Mouse (Mus musculus): ENCODE measurements around the gene Efnb3. TPM values are rescaled to one million over a fixed set of nuclear protein-coding genes. Genes with fewer than 3 reads are reported as not detected.
A peak's percentile ranks its signal among the peaks of the same experiment; 100 is the strongest.

Gene Efnb3
- polyA plus RNA-seq (2015; fragmentation: Nextera tagmentation; extraction: Ambion mirVana) = 90.1 and 92.0 TPM in 2 replicates

GRCm38 (mm10) chr11:69559851-69560765, at the start of gene Efnb3:
Gene Efnb3, minus strand, starts transcription at chr11:69560205.
- Histone ChIP-seq H3K4me1 (replicated peaks) (peaks cover 62% of the 10 kb centered on the region), H3K36me3 (peaks cover 45% of the 10 kb centered on the region), H3K9me3 (no peaks in the 10 kb centered on the region), H3K4me3 (peak within 1 kb of the TSS; percentile 90), H3K27ac (peak within 1 kb of the TSS; percentile 91), H3K9ac (peak within 1 kb of the TSS; percentile 98), H3K4me2 (peak within 1 kb of the TSS; percentile 97), H3K27me3 (no peaks in the 10 kb centered on the region)
- under 1% methylated on average over 48 of the region's 59 CpGs for WGBS
- ATAC-seq (ENCODE audit: low FRiP score) = peak; percentile 49

- 62% methylated on average over 7 of the region's 7 CpGs for WGBS
- ATAC-seq (ENCODE audit: low FRiP score) = no peak
- Histone ChIP-seq H3K27ac (no peak overlapping the region), H3K9me3 (no peaks in the 10 kb centered on the region), H3K9ac (no peak overlapping the region), H3K4me1 (replicated peaks) (peaks cover 16% of the 10 kb centered on the region), H3K36me3 (no peaks in the 10 kb centered on the region), H3K27me3 (0 out of 2 replicates have a peak, but pooled peaks cover under 1% of the 10 kb centered on the region), H3K4me2 (no peak overlapping the region), H3K4me3 (no peak overlapping the region)
Measured at GRCm38 (mm10) chr11:69609416-69609815, 49.4 kb upstream of the Efnb3 start.

- no peak overlapping the region for H3K4me3 ChIP-seq
- H3K4me1 ChIP-seq (replicated peaks) = peaks cover 21% of the 10 kb centered on the region
- 75% methylated on average over 3 of the region's 3 CpGs for WGBS
- H3K9me3 ChIP-seq = no peaks in the 10 kb centered on the region
- no peak overlapping the region for H3K4me2 ChIP-seq
- H3K27ac ChIP-seq = no peak overlapping the region
- no peak for ATAC-seq (ENCODE audit: low FRiP score)
- no peak overlapping the region for H3K9ac ChIP-seq
- H3K27me3 ChIP-seq = peaks cover 9% of the 10 kb centered on the region; the same call in 1 of the 2 replicates
- H3K36me3 ChIP-seq = no peaks in the 10 kb centered on the region
Measured at GRCm38 (mm10) chr11:69608525-69608924, 48.5 kb upstream of the Efnb3 start.

GRCm38 (mm10) chr11:69606832-69607231, 46.8 kb upstream of the Efnb3 start:
- Histone ChIP-seq H3K9me3 (no peaks in the 10 kb centered on the region), H3K9ac (no peak overlapping the region), H3K4me3 (no peak overlapping the region), H3K36me3 (peaks cover 8% of the 10 kb centered on the region), H3K4me2 (no peak overlapping the region), H3K4me1 (replicated peaks) (peaks cover 29% of the 10 kb centered on the region), H3K27me3 (peaks cover 13% of the 10 kb centered on the region; the same call in 1 of the 2 replicates), H3K27ac (no peak overlapping the region)
- ATAC-seq (ENCODE audit: low FRiP score) = no peak
- 91% methylated on average over 2 of the region's 2 CpGs for WGBS

GRCm38 (mm10) chr11:69606491-69606795, 46.4 kb upstream of the Efnb3 start:
- H3K27me3 ChIP-seq = peaks cover 13% of the 10 kb centered on the region; the same call in 1 of the 2 replicates
- peak overlapping the region; percentile 35 for H3K27ac ChIP-seq
- H3K4me2 ChIP-seq = peak overlapping the region; percentile 100
- no peak for ATAC-seq (ENCODE audit: low FRiP score)
- H3K4me1 ChIP-seq (replicated peaks) = peaks cover 32% of the 10 kb centered on the region
- 54% methylated on average over 2 of the region's 2 CpGs for WGBS
- peak overlapping the region; percentile 73 for H3K4me3 ChIP-seq
- H3K36me3 ChIP-seq = peaks cover 12% of the 10 kb centered on the region
- peak overlapping the region; percentile 39; the same call in 1 of the 2 replicates for H3K9ac ChIP-seq
- no peaks in the 10 kb centered on the region for H3K9me3 ChIP-seq

- no peaks in the 10 kb centered on the region for H3K9me3 ChIP-seq
- H3K4me3 ChIP-seq = peak within 1 kb of the TSS; percentile 73
- H3K27me3 ChIP-seq = peaks cover 13% of the 10 kb centered on the region; the same call in 1 of the 2 replicates
- H3K9ac ChIP-seq = peak within 1 kb of the TSS; percentile 89
- ATAC-seq (ENCODE audit: low FRiP score) = peak; percentile 90
- peak within 1 kb of the TSS; percentile 78 for H3K27ac ChIP-seq
- WGBS = 3% methylated on average over 32 of the region's 32 CpGs
- peaks cover 35% of the 10 kb centered on the region for H3K4me1 ChIP-seq (replicated peaks)
- H3K4me2 ChIP-seq = peak within 1 kb of the TSS; percentile 100
- H3K36me3 ChIP-seq = peaks cover 13% of the 10 kb centered on the region
Measured at GRCm38 (mm10) chr11:69605726-69606490, 45.9 kb upstream of the Efnb3 start, which contains the start of gene Atp1b2. Gene Atp1b2, minus strand, starts transcription at chr11:69605942.

- peak overlapping the region; percentile 78 for H3K27ac ChIP-seq
- peak; percentile 44; the same call in 1 of the 2 replicates for ATAC-seq (ENCODE audit: low FRiP score)
- peak overlapping the region; percentile 100 for H3K4me2 ChIP-seq
- H3K9ac ChIP-seq = peak overlapping the region; percentile 89
- peaks cover 13% of the 10 kb centered on the region for H3K36me3 ChIP-seq
- H3K27me3 ChIP-seq = peaks cover 13% of the 10 kb centered on the region; the same call in 1 of the 2 replicates
- no peaks in the 10 kb centered on the region for H3K9me3 ChIP-seq
- under 1% methylated on average over 71 of the region's 73 CpGs for WGBS
- H3K4me1 ChIP-seq (replicated peaks) = peaks cover 43% of the 10 kb centered on the region
- peak overlapping the region; percentile 73 for H3K4me3 ChIP-seq
Measured at GRCm38 (mm10) chr11:69604795-69605664, 45.0 kb upstream of the Efnb3 start.

GRCm38 (mm10) chr11:69604347-69604746, 44.3 kb upstream of the Efnb3 start:
- H3K9ac ChIP-seq = peak overlapping the region; percentile 89
- WGBS = 60% methylated on average over 3 of the region's 3 CpGs
- peaks cover 50% of the 10 kb centered on the region for H3K4me1 ChIP-seq (replicated peaks)
- peak overlapping the region; percentile 100 for H3K4me2 ChIP-seq
- peak overlapping the region; percentile 78 for H3K27ac ChIP-seq
- H3K4me3 ChIP-seq = peak overlapping the region; percentile 73
- H3K9me3 ChIP-seq = no peaks in the 10 kb centered on the region
- peaks cover 13% of the 10 kb centered on the region; the same call in 1 of the 2 replicates for H3K27me3 ChIP-seq
- peaks cover 13% of the 10 kb centered on the region for H3K36me3 ChIP-seq
- ATAC-seq (ENCODE audit: low FRiP score) = 0 out of 2 replicates have a peak, but pooled peaks have one; percentile 6

GRCm38 (mm10) chr11:69603516-69603915, 43.5 kb upstream of the Efnb3 start:
- peak overlapping the region; percentile 100 for H3K4me2 ChIP-seq
- peaks cover 13% of the 10 kb centered on the region; the same call in 1 of the 2 replicates for H3K27me3 ChIP-seq
- peak overlapping the region; percentile 73; the same call in 1 of the 2 replicates for H3K4me3 ChIP-seq
- no peak for ATAC-seq (ENCODE audit: low FRiP score)
- peaks cover 52% of the 10 kb centered on the region for H3K4me1 ChIP-seq (replicated peaks)
- H3K27ac ChIP-seq = 0 out of 2 replicates have a peak overlapping the region, but pooled peaks have one; percentile 23
- H3K9me3 ChIP-seq = no peaks in the 10 kb centered on the region
- WGBS = 77% methylated on average over 8 of the region's 8 CpGs
- no peak overlapping the region for H3K9ac ChIP-seq
- H3K36me3 ChIP-seq = peaks cover 13% of the 10 kb centered on the region

- Histone ChIP-seq H3K9ac (no peak overlapping the region; the same call in 1 of the 2 replicates), H3K4me2 (no peak overlapping the region), H3K27me3 (peaks cover 13% of the 10 kb centered on the region; the same call in 1 of the 2 replicates), H3K36me3 (peaks cover 13% of the 10 kb centered on the region), H3K27ac (no peak overlapping the region), H3K9me3 (no peaks in the 10 kb centered on the region), H3K4me1 (replicated peaks) (peaks cover 52% of the 10 kb centered on the region), H3K4me3 (no peak overlapping the region)
- WGBS = 77% methylated on average over 3 of the region's 3 CpGs
- ATAC-seq (ENCODE audit: low FRiP score) = no peak
Measured at GRCm38 (mm10) chr11:69601768-69602167, 41.8 kb upstream of the Efnb3 start.

- Histone ChIP-seq H3K9me3 (no peaks in the 10 kb centered on the region), H3K36me3 (peaks cover 17% of the 10 kb centered on the region), H3K27me3 (peaks cover 13% of the 10 kb centered on the region; the same call in 1 of the 2 replicates), H3K9ac (peak overlapping the region; percentile 55; the same call in 1 of the 2 replicates), H3K4me2 (peak overlapping the region; percentile 18; the same call in 1 of the 2 replicates), H3K27ac (peak overlapping the region; percentile 56), H3K4me3 (no peak overlapping the region), H3K4me1 (replicated peaks) (peaks cover 47% of the 10 kb centered on the region)
- 8% methylated on average over 6 of the region's 6 CpGs for WGBS
- ATAC-seq (ENCODE audit: low FRiP score) = peak; percentile 69; the same call in 1 of the 2 replicates
Measured at GRCm38 (mm10) chr11:69600098-69600497, 40.1 kb upstream of the Efnb3 start.

Measured in hindbrain, embryonic 13.5 days (tissue).